Mouse (Mus musculus): ENCODE data around the gene Diras2.

- TF ChIP-seq CTCF (IDR thresholded peaks at IDR 0.05; ENCODE audit: insufficient read depth, low read length) (no peak), POLR2A (IDR thresholded peaks at IDR 0.05; ENCODE audit: borderline replicate concordance, extremely low read depth, low read depth, low read length) (no peak)
Observed at GRCm38 (mm10) chr13:52569194-52569769, 38.2 kb upstream of the Diras2 start.

All from lung, adult 2 months (tissue).